ENCODE assay signal across 17 mouse cellular contexts in genomic region chr4:140107161-140107560, GRCm38 (mm10).
DNase-seq lines count a peak whose midpoint lies in the region; ATAC-seq and TF ChIP-seq lines count a peak whose summit lies in the region.
"Had no signal": no experiment of that assay in that cellular context is flagged by ENCODE, and none has a peak within 500 bp of the region (broad histone marks: within the 10 kb centered on the region; RNA-seq: fewer than 3 reads in every experiment).

No protein-coding gene starts in this region.

- H3K9ac ChIP-seq in hindbrain, postnatal 0 days (replicated peaks; ENCODE audit: low read length) = no peak overlapping the region
- no peak overlapping the region for H3K9ac ChIP-seq in hindbrain, embryonic 14.5 days
- H3K9ac ChIP-seq: embryonic facial prominence, embryonic 13.5 days; embryonic facial prominence, embryonic 15.5 days; forebrain, embryonic 12.5 days had no signal

- no peak overlapping the region for H3K4me3 ChIP-seq in hindbrain, postnatal 0 days (ENCODE audit: low read length)
- H3K4me3 ChIP-seq in hindbrain, embryonic 14.5 days (replicated peaks; ENCODE audit: low read length) = no peak overlapping the region
- H3K4me3 ChIP-seq: embryonic facial prominence, embryonic 13.5 days; embryonic facial prominence, embryonic 15.5 days; erythroblast, embryonic 14.5 days; forebrain, embryonic 10.5 days; forebrain, embryonic 12.5 days had no signal

- no peak for TF ChIP-seq CTCF in hindbrain, postnatal 0 days (IDR thresholded peaks at IDR 0.05; ENCODE audit: low read depth)

- no peak overlapping the region for H3K4me2 ChIP-seq in hindbrain, postnatal 0 days (ENCODE audit: low read depth, low read length)
- H3K4me2 ChIP-seq in hindbrain, embryonic 14.5 days (replicated peaks) = no peak overlapping the region
- H3K4me2 ChIP-seq: embryonic facial prominence, embryonic 13.5 days; embryonic facial prominence, embryonic 15.5 days; forebrain, embryonic 12.5 days had no signal

- H3K4me1 ChIP-seq in hindbrain, postnatal 0 days (ENCODE audit: insufficient read depth, low read length) = peaks cover 24% of the 10 kb centered on the region
- H3K4me1 ChIP-seq in hindbrain, embryonic 14.5 days (replicated peaks; ENCODE audit: control insufficient read depth, insufficient read depth, low read length) = peaks cover 43% of the 10 kb centered on the region

- no peak for ATAC-seq in hindbrain, postnatal 0 days
- ATAC-seq in hindbrain, embryonic 14.5 days (ENCODE audit: low FRiP score) = no peak
- ATAC-seq: forebrain, embryonic 14.5 days; forebrain, embryonic 16.5 days had no signal

- H3K9me3 ChIP-seq in hindbrain, postnatal 0 days (ENCODE audit: low read length) = no peaks in the 10 kb centered on the region
- no peaks in the 10 kb centered on the region for H3K9me3 ChIP-seq in hindbrain, embryonic 14.5 days (ENCODE audit: control insufficient read depth, low read length)
- H3K9me3 ChIP-seq: embryonic facial prominence, embryonic 15.5 days; forebrain, embryonic 10.5 days had no signal

- DNase-seq in cerebellum, postnatal 10 days = peak; percentile 69 to 77
- DNase-seq in cerebellum, postnatal 36 days = no peak
- peak; percentile 30 for DNase-seq in hindbrain, postnatal 0 days (ENCODE audit: low spot score)
- no peak for DNase-seq in hindbrain, embryonic 14.5 days (ENCODE audit: low spot score)
- DNase-seq: adrenal gland, adult 2 months; adrenal gland, postnatal 10 days; adrenal gland, postnatal 25 days; cerebellum, adult 18-20 months; cerebellum, adult 8-10 months; embryo, embryonic 11 days had no signal

- no peaks in the 10 kb centered on the region for H3K27me3 ChIP-seq in hindbrain, postnatal 0 days (ENCODE audit: insufficient read depth, low read length)
- H3K27me3 ChIP-seq in hindbrain, embryonic 14.5 days (ENCODE audit: control insufficient read depth, insufficient read depth, low read length) = peaks cover 7% of the 10 kb centered on the region; the same call in 1 of the 2 replicates

- no peaks in the 10 kb centered on the region for H3K36me3 ChIP-seq in hindbrain, postnatal 0 days (ENCODE audit: insufficient read depth, low read length)
- no peaks in the 10 kb centered on the region for H3K36me3 ChIP-seq in hindbrain, embryonic 14.5 days (replicated peaks; ENCODE audit: control insufficient read depth, insufficient read depth)
- H3K36me3 ChIP-seq: embryonic facial prominence, embryonic 13.5 days; embryonic facial prominence, embryonic 15.5 days; forebrain, embryonic 10.5 days; forebrain, embryonic 12.5 days had no signal

- H3K27ac ChIP-seq in hindbrain, postnatal 0 days = no peak overlapping the region
- H3K27ac ChIP-seq in hindbrain, embryonic 14.5 days = no peak overlapping the region
- H3K27ac ChIP-seq: embryonic facial prominence, embryonic 13.5 days; embryonic facial prominence, embryonic 15.5 days; forebrain, embryonic 10.5 days had no signal

- 62% methylated on average over 11 of the region's 12 CpGs for WGBS in hindbrain, postnatal 0 days
- 76% methylated on average over 12 of the region's 12 CpGs for WGBS in hindbrain, embryonic 14.5 days

Comparison
In these comparisons a context has a peak if more than half of its experiments do, and no peak if none do; other contexts are left out.
1. DNase-seq: peak in cerebellum, postnatal 10 days (2 of 2) and hindbrain, postnatal 0 days (single experiment); none in cerebellum, postnatal 36 days (0 of 2) and hindbrain, embryonic 14.5 days (single experiment).